Mouse (Mus musculus) frontal cortex, postnatal 14 days (tissue): ENCODE data around the gene Naxd.

ENCODE experiments used
- DNase-seq, 2 experiments: peaks; one replicate each; pipeline ENCODE4 v3.0.0; 2022; ENCODE audit warnings: low spot score in 2 of 2

Naxd gene

GRCm38 (mm10) chr8:11555720-11556591, 58.6 kb downstream of the Naxd start:
- DNase-seq = peak; percentile 99 to 100

- DNase-seq = peak; percentile 26 to 42
Measured at GRCm38 (mm10) chr8:11556691-11557423, 59.6 kb downstream of the Naxd start.

- DNase-seq = peak in 1 of 2 experiments; percentile 46
Measured at GRCm38 (mm10) chr8:11557424-11557767, 60.1 kb downstream of the Naxd start.

DNA sequence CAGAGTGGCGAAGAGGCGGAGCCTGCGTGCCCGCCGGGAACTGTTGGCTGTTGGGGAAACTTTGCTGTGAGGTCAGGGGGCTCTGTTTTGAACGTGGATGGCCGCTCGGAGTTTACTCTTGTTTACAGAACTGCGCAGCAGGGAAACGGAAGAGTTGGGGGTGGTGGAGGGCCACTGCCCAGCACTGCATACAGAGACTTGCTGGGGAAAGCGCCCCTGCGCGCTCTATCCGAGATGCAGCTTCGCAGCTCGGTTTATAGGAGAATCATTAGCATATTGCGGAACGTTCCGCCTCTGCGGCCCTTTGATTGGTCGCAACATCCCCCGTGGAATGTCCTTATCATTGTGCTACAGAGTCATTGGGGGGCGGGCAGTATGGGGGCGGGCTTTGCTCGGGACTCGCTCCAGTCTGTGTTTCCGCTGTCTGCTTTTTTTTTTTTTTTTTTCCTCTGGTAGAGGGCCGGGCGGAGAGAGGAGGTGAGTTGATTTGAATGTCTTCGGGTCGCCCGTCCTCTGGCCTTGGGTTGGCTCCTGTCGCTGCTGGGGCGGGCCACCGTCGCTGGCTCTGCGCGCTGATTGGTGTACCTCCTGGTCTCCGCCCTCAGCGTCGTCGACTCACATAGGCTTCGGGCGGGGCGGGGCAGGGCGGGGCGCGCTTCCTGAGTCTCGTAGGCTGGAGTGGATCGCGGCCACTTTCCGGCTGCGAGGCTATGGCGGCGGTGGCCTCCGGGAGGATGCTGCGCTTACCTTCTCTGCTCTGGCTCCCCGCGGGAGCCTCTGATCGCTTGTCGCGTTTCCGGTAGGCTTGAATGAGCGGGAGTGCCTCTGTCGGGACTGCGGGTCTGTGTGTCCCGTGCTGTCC, 60.7 kb downstream of the Naxd start:
- peak; percentile 93 to 95 for DNase-seq

GRCm38 (mm10) chr8:11559511-11559910, 62.2 kb downstream of the Naxd start:
- no peak for DNase-seq

- DNase-seq = no peak
Measured at GRCm38 (mm10) chr8:11560220-11560619, 62.9 kb downstream of the Naxd start.

GRCm38 (mm10) chr8:11564236-11564635, 66.9 kb downstream of the Naxd start:
- DNase-seq = no peak
